In genomic region chr2:104712486-104712809, GRCm38 (mm10) we compare ENCODE assay signal across 9 mouse cellular contexts. TPM values are rescaled to one million over a fixed set of nuclear protein-coding genes. Genes with fewer than 3 reads are reported as not detected.
DNase-seq lines count a peak whose midpoint lies in the region; ATAC-seq and TF ChIP-seq lines count a peak whose summit lies in the region.
"Had no signal": no experiment of that assay in that cellular context is flagged by ENCODE, and none has a peak within 500 bp of the region (broad histone marks: within the 10 kb centered on the region; RNA-seq: fewer than 3 reads in every experiment).

No protein-coding gene starts in this region.

- peaks cover 17% of the 10 kb centered on the region for H3K4me1 ChIP-seq in heart, embryonic 12.5 days (replicated peaks)
- peaks cover 12% of the 10 kb centered on the region for H3K4me1 ChIP-seq in G1E (ENCODE audit: insufficient read depth, low read depth, low read length)
- H3K4me1 ChIP-seq in heart, postnatal 0 days (ENCODE audit: control insufficient read depth, insufficient read depth), result peaks cover 12% of the 10 kb centered on the region; the same call in 1 of the 2 replicates

- TF ChIP-seq CTCF in G1E (IDR thresholded peaks at IDR 0.05; ENCODE audit: low read depth, low read length), result no peak
- no peak for TF ChIP-seq CTCF in heart, postnatal 0 days (IDR thresholded peaks at IDR 0.05; ENCODE audit: low read depth)

- 0 out of 2 replicates have a peak, but pooled peaks cover 4% of the 10 kb centered on the region for H3K27me3 ChIP-seq in heart, embryonic 12.5 days (replicated peaks)
- H3K27me3 ChIP-seq in G1E (ENCODE audit: insufficient read depth, low read length), result peaks cover 2% of the 10 kb centered on the region; the same call in 1 of the 2 replicates
- H3K27me3 ChIP-seq in heart, postnatal 0 days (ENCODE audit: control insufficient read depth, insufficient read depth, low read length), result no peaks in the 10 kb centered on the region

- no peak for TF ChIP-seq EP300 in heart, postnatal 0 days (IDR thresholded peaks at IDR 0.05; ENCODE audit: low read depth)

- H3K36me3 ChIP-seq in heart, embryonic 12.5 days, result no peaks in the 10 kb centered on the region
- H3K36me3 ChIP-seq in G1E (replicated peaks), result no peaks in the 10 kb centered on the region
- no peaks in the 10 kb centered on the region for H3K36me3 ChIP-seq in heart, postnatal 0 days (replicated peaks; ENCODE audit: control insufficient read depth, insufficient read depth, low read length)

- H3K9me3 ChIP-seq in heart, embryonic 12.5 days (replicated peaks), result no peaks in the 10 kb centered on the region
- H3K9me3 ChIP-seq in G1E (replicated peaks), result no peaks in the 10 kb centered on the region
- H3K9me3 ChIP-seq in heart, postnatal 0 days (replicated peaks; ENCODE audit: control insufficient read depth, low read length), result no peaks in the 10 kb centered on the region

- H3K4me3 ChIP-seq in heart, embryonic 12.5 days, result peak overlapping the region; percentile 88
- peak overlapping the region; percentile 75 for H3K4me3 ChIP-seq in G1E (ENCODE audit: low read depth, low read length)
- peak overlapping the region; percentile 75 for H3K4me3 ChIP-seq in heart, postnatal 0 days (ENCODE audit: low read depth, low read length)

- WGBS in heart, embryonic 12.5 days, result 2% methylated on average over 7 of the region's 7 CpGs
- 2% methylated on average over 7 of the region's 7 CpGs for WGBS in heart, postnatal 0 days

- ATAC-seq in heart, embryonic 12.5 days (ENCODE audit: insufficient number of reproducible peaks, low FRiP score), result no peak
- ATAC-seq in G1E (ENCODE audit: extremely low read depth, insufficient number of reproducible peaks, low FRiP score, poor library complexity, severe bottlenecking), result no peak
- ATAC-seq in heart, postnatal 0 days (ENCODE audit: insufficient read depth, low read depth), result no peak
- ATAC-seq in megakaryocyte, adult 5-6 weeks (ENCODE audit: poor library complexity, severe bottlenecking), result peak; percentile 48

- H3K27ac ChIP-seq in heart, embryonic 12.5 days (ENCODE audit: poor library complexity, severe bottlenecking), result peak overlapping the region; percentile 45; the same call in 1 of the 2 replicates
- peak overlapping the region; percentile 43 for H3K27ac ChIP-seq in heart, postnatal 0 days (ENCODE audit: low read depth)

- H3K4me2 ChIP-seq in heart, embryonic 12.5 days, result peak overlapping the region; percentile 71
- peak overlapping the region; percentile 76 for H3K4me2 ChIP-seq in heart, postnatal 0 days (ENCODE audit: low read depth, low read length)

- DNase-seq in heart, postnatal 4 days, result no peak
- no peak for DNase-seq in G1E (ENCODE audit: low spot score)
- no peak for DNase-seq in heart, postnatal 0 days (ENCODE audit: low spot score)
- DNase-seq in T-cell, adult 2 months (ENCODE audit: low spot score), result no peak
- DNase-seq in B cell, adult 2 months, result no peak
- DNase-seq in gastrocnemius, adult 8-10 months (ENCODE audit: low spot score in 2 of 2), result no peak

- H3K9ac ChIP-seq in heart, embryonic 12.5 days, result peak overlapping the region; percentile 85
- H3K9ac ChIP-seq in heart, postnatal 0 days (replicated peaks; ENCODE audit: low read depth, low read length), result peak overlapping the region; percentile 67

RNA-seq across cellular contexts. Expression of gene Tcp11l1, which starts 0.5 kb away (rescaled TPM):
- 34.5 and 34.6 TPM in 2 replicates for polyA plus RNA-seq in heart, embryonic 12.5 days (2016; fragmentation: Nextera tagmentation; extraction: Ambion mirVana)
- 10 to 100 TPM in 1 of 2 experiments, 1 to 10 TPM in 1; 7.3 to 10.3 TPM for total RNA-seq in heart, postnatal 4 days (2021)
- total RNA-seq in G1E (2014; fragmentation: Nextera tagmentation), result 15.6 and 17.5 TPM in 2 replicates
- 13.5 and 13.6 TPM in 2 replicates for total RNA-seq in G1E (2017)
- 7.2 and 7.8 TPM in 2 replicates for polyA plus RNA-seq in G1E (2012)
- total RNA-seq in heart, postnatal 0 days (2014; rRNA removed; ENCODE audit: low replicate concordance), result 1.9 and 4.0 TPM in 2 replicates
- 28.7 and 32.7 TPM in 2 replicates for polyA plus RNA-seq in heart, postnatal 0 days (2015; fragmentation: Nextera tagmentation; extraction: Ambion mirVana)
- 10.6 and 14.6 TPM in 2 replicates for total RNA-seq in megakaryocyte, adult 5-6 weeks (2015)
- total RNA-seq in megakaryocyte, adult 5-6 weeks (2017), result 3.0 and 6.7 TPM in 2 replicates
- total RNA-seq in gastrocnemius, adult 8-10 months (2022), result 10 to 100 TPM in 1 of 4 experiments, 1 to 10 TPM in 3; 8.7 to 11.7 (median 9.2) TPM

RNA-seq across cellular contexts. Expression of gene Pin1rt1, which starts 3.7 kb away (rescaled TPM):
- not detected in 2 replicates for polyA plus RNA-seq in heart, embryonic 12.5 days (2016; fragmentation: Nextera tagmentation; extraction: Ambion mirVana)
- total RNA-seq in heart, postnatal 4 days (2021), result not detected
- total RNA-seq in G1E (2014; fragmentation: Nextera tagmentation) (not detected in 2 replicates), G1E (2017) (not detected in 2 replicates)
- not detected in 2 replicates for polyA plus RNA-seq in G1E (2012)
- total RNA-seq in heart, postnatal 0 days (2014; rRNA removed; ENCODE audit: low replicate concordance), result not detected in 2 replicates
- not detected in 2 replicates for polyA plus RNA-seq in heart, postnatal 0 days (2015; fragmentation: Nextera tagmentation; extraction: Ambion mirVana)
- total RNA-seq in megakaryocyte, adult 5-6 weeks (2015), result not detected in 2 replicates
- not detected in 2 replicates for total RNA-seq in megakaryocyte, adult 5-6 weeks (2017)
- total RNA-seq in gastrocnemius, adult 8-10 months (2022), result not detected
- total RNA-seq: hematopoietic stem cell, adult 5-6 weeks had no signal

RNA-seq across cellular contexts. Expression of gene Depdc7, which starts 30.2 kb away (rescaled TPM):
- 3.9 and 4.6 TPM in 2 replicates for polyA plus RNA-seq in heart, embryonic 12.5 days (2016; fragmentation: Nextera tagmentation; extraction: Ambion mirVana)
- total RNA-seq in heart, postnatal 4 days (2021), result 1 to 10 TPM; 2.7 to 2.8 TPM
- 1.4 and 2.4 TPM in 2 replicates for total RNA-seq in G1E (2014; fragmentation: Nextera tagmentation)
- total RNA-seq in G1E (2017), result 6.7 and 7.0 TPM in 2 replicates
- 1.4 and 1.8 TPM in 2 replicates for polyA plus RNA-seq in G1E (2012)
- 4.1 and 4.3 TPM in 2 replicates for total RNA-seq in heart, postnatal 0 days (2014; rRNA removed; ENCODE audit: low replicate concordance)
- 4.0 and 4.7 TPM in 2 replicates for polyA plus RNA-seq in heart, postnatal 0 days (2015; fragmentation: Nextera tagmentation; extraction: Ambion mirVana)
- 14.2 and 15.3 TPM in 2 replicates for total RNA-seq in megakaryocyte, adult 5-6 weeks (2015)
- 14.0 and 20.2 TPM in 2 replicates for total RNA-seq in megakaryocyte, adult 5-6 weeks (2017)
- total RNA-seq in gastrocnemius, adult 8-10 months (2022), result 1 to 10 TPM; 1.4 to 2.9 (median 2.5) TPM
